Mouse (Mus musculus): ENCODE data around the gene Cnot2.

- no peak for TF ChIP-seq CTCF (conservative IDR thresholded peaks at IDR 0.05; ENCODE audit: low read length)
- TF ChIP-seq POU5F1 (IDR thresholded peaks at IDR 0.05; ENCODE audit: borderline replicate concordance, low read length): no peak
- TF ChIP-seq NANOG (IDR thresholded peaks at IDR 0.05; ENCODE audit: borderline replicate concordance, low read length): no peak
These were observed 13.6 kb downstream of the Cnot2 start for GRCm38 (mm10) chr10:116567491-116568405.

All from E14TG2a.4 (cell line).